Comparison of ENCODE assay signal across 8 mouse cellular contexts in the genomic region with DNA sequence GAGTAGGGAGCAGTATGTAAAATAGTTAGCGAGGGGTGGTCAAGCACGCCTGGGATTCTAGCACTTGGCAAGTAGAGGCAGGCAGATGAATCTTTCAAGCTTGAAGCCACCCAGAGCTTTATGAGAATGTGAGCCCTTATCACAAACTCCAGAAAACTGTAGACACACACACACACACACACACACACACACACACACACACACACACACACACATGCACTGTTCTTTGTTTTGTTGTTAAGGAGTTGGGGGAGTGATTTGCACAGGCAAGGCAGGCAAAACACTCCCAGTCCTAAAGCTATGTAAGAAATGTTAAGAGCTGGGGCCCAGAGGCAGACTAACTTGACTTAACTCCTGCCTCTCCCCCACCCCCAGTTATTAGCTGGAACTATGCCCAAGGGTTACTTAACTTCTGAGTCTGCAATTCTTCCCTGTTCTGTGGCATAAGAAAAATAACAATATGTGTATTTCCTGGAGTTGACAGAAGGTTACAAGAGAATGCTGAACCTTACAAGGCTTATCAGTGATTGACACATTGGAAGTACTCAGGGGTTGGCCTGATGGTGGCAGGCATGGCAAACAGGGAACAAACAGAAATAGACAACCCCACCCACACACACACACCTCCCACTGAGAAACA. TPM values are rescaled to one million over a fixed set of nuclear protein-coding genes. Genes with fewer than 3 reads are reported as not detected.
DNase-seq lines count a peak whose midpoint lies in the region; TF ChIP-seq lines count a peak whose summit lies in the region.

No protein-coding gene starts in this region.

- intact Hi-C loops in gastrocnemius, adult 2 months (cut with DNase I), result no loop called here

- peak; percentile 36 for DNase-seq in spleen, adult 12 weeks (ENCODE audit: low spot score)
- no peak for DNase-seq in spleen, adult 18-20 months
- peak; percentile 49 for DNase-seq in heart, adult 8-10 months (ENCODE audit: low spot score)
- peak; percentile 47 to 58 for DNase-seq in kidney, postnatal 25 days
- peak; percentile 71 to 74 for DNase-seq in lung, postnatal 4 days
- DNase-seq in gastrocnemius, adult 2 months, result no peak
- no peak for DNase-seq in cerebellum, adult 9-11 months
- no peak for DNase-seq in adrenal gland, adult 18-20 months (ENCODE audit: low spot score in 2 of 2)

- no peak overlapping the region for H3K27ac ChIP-seq in gastrocnemius, adult 2 months

- no peak for TF ChIP-seq CTCF in gastrocnemius, adult 2 months (IDR thresholded peaks at IDR 0.05)

- no peak overlapping the region for H3K4me3 ChIP-seq in gastrocnemius, adult 2 months

RNA-seq across cellular contexts. Expression of gene Mylk3, which starts 6.9 kb away (rescaled TPM):
- 100 to 1,000 TPM; 470 to 539 (median 495) TPM for total RNA-seq in heart, adult 8-10 months (2022)
- total RNA-seq in gastrocnemius, adult 2 months (2021), result 1 to 10 TPM in 1 of 2 experiments, under 1 TPM in 1; 0.54 to 2.7 TPM
- under 1 TPM; 0.45 to 0.70 TPM for total RNA-seq in adrenal gland, adult 18-20 months (2021)

RNA-seq across cellular contexts. Expression of gene 4921524J17Rik, which starts 53.4 kb away (rescaled TPM):
- total RNA-seq in heart, adult 8-10 months (2022), result 10 to 100 TPM; 13.9 to 17.5 (median 16.3) TPM
- total RNA-seq in gastrocnemius, adult 2 months (2021), result 10 to 100 TPM; 12.1 to 14.2 TPM
- 10 to 100 TPM; 16.8 to 34.1 TPM for total RNA-seq in adrenal gland, adult 18-20 months (2021)

Comparison
In these comparisons a context has a peak if more than half of its experiments do, and no peak if none do; other contexts are left out.
1. DNase-seq: peak in spleen, adult 12 weeks (single experiment), heart, adult 8-10 months (single experiment), kidney, postnatal 25 days (2 of 2) and lung, postnatal 4 days (2 of 2); none in spleen, adult 18-20 months (0 of 2), gastrocnemius, adult 2 months (single experiment), cerebellum, adult 9-11 months (single experiment) and adrenal gland, adult 18-20 months (0 of 2).
2. RNA of gene Mylk3, which starts 6.9 kb away (total RNA-seq): 470 to 539 TPM in heart, adult 8-10 months; 0.54 to 2.7 TPM in gastrocnemius, adult 2 months and 0.45 to 0.70 TPM in adrenal gland, adult 18-20 months; every median in the first group is over 100 times any median in the second.